Mouse (Mus musculus): ENCODE measurements around the gene Adra2b.

The Adra2b gene

GRCm38 (mm10) chr2:127379250-127379649 lies 16.2 kb downstream of the Adra2b start:
- DNase-seq (ENCODE audit: low spot score in 2 of 2), result no peak

GRCm38 (mm10) chr2:127383881-127384280 lies 20.9 kb downstream of the Adra2b start:
- no peak for DNase-seq (ENCODE audit: low spot score in 2 of 2)

- no peak for DNase-seq (ENCODE audit: low spot score in 2 of 2)
Measured at GRCm38 (mm10) chr2:127387521-127387920, 24.5 kb downstream of the Adra2b start.

GRCm38 (mm10) chr2:127390352-127390751 lies 27.3 kb downstream of the Adra2b start:
- DNase-seq (ENCODE audit: low spot score in 2 of 2), result no peak

GRCm38 (mm10) chr2:127390846-127391245 lies 27.8 kb downstream of the Adra2b start:
- no peak for DNase-seq (ENCODE audit: low spot score in 2 of 2)

- DNase-seq (ENCODE audit: low spot score in 2 of 2), result no peak
Measured at GRCm38 (mm10) chr2:127391323-127391722, 28.3 kb downstream of the Adra2b start.

- DNase-seq (ENCODE audit: low spot score in 2 of 2), result no peak
Measured at GRCm38 (mm10) chr2:127394606-127395161, 31.7 kb downstream of the Adra2b start.

GRCm38 (mm10) chr2:127398738-127399137 lies 35.7 kb downstream of the Adra2b start:
- no peak for DNase-seq (ENCODE audit: low spot score in 2 of 2)

GRCm38 (mm10) chr2:127411126-127411525 lies 48.1 kb downstream of the Adra2b start:
- no peak for DNase-seq (ENCODE audit: low spot score in 2 of 2)

- DNase-seq (ENCODE audit: low spot score in 2 of 2), result no peak
Measured at GRCm38 (mm10) chr2:127415806-127416205, 52.8 kb downstream of the Adra2b start.

- DNase-seq (ENCODE audit: low spot score in 2 of 2), result no peak
Measured at GRCm38 (mm10) chr2:127416706-127417105, 53.7 kb downstream of the Adra2b start.

Measured in frontal cortex, postnatal 25 days (tissue).